Mouse (Mus musculus): Measurements from ENCODE around the gene Rtn4. TPM values are rescaled to one million over a fixed set of nuclear protein-coding genes. Genes with fewer than 3 reads are reported as not detected.

Rtn4 gene
- total RNA-seq, 2 experiments from 2014 or later = 456 to 473 TPM

DNA sequence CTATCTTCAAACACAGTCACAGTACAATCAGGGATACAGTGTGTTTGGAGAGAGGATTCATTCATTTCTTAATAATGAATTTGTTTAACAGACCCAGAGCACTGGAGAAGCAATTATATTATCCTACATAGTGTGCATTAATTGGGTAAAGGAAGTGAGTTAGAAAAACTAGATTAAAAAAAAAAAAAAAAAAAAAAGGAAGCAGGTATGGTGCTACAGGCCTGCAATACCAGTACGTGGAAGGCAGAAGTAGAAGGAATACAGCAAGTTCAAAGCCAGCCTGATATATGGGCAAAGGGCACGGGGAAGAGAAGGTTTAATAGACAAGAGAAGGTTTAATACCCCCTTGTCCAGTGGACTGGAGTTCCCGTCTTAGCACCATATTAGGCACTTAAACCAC lies 86.2 kb downstream of the Rtn4 start:
- no peak for TF ChIP-seq CTCF (conservative IDR thresholded peaks at IDR 0.05)
- Histone ChIP-seq H3K4me3 (no peak overlapping the region), H3K27ac (no peak overlapping the region)
- DNase-seq (ENCODE audit: low spot score in 2 of 2) = no peak

DNA sequence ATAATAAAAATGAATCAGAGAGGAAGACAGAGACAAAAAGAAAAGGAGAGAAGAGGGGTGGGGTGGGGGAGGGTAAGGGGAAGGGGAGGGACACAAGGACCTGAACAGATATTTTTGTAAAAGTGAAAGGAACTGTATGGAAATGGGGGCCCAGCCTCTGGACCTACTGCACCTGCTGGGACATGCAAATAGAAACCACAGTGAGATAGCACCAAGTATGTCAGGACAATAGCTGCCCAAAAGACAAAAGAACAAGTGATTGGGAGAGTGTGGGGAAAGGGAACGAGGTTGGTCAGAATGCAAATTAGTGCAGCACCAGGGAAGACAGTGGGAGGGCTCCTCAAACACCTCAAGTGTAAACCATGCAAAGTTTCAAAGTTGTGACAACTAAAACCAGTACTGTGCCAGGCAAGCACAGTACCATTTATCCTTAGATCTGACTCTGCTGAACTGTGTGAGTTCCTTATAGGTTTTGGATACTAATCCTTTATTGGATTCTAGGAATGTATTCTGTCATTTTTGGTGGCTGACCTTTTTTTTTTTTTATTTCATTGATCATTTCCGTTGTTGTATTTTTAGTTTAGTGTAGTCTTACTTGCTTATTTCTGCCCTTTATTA lies 86.8 kb downstream of the Rtn4 start:
- no peak for DNase-seq (ENCODE audit: low spot score in 2 of 2)
- TF ChIP-seq CTCF (conservative IDR thresholded peaks at IDR 0.05) = no peak
- no peak overlapping the region for H3K4me3 ChIP-seq
- 0 out of 2 replicates have a peak overlapping the region, but pooled peaks have one; percentile 3 for H3K27ac ChIP-seq

DNA sequence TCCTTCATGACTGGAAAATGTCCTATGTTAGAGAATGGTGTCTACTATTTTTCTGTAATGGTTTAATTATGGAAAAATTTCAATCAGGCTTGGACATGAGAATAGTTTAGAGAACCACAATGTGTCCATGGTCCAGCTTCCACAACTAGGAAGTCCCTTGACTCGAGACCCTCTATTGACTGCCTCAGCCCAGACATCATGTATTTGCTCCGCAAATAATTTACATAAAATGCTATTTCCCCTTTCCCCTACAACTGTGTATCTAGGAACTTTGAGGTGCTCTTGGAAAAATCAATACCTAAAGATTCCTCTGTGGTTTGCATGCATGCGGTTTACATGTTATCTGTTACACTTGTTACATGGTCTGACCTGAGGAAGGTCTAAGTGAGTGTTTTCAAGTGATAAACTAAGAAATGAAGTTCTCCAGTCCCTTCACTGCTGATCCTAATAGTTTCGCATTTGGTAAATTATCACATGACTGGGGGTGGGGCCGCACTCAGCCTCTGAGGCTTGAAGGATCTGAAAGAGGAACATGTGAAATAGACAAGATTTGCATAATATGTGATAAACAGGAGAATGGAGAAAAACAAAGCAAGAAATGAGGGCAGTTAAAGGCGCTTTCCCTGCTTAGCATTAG lies 94.0 kb downstream of the Rtn4 start:
- H3K27ac ChIP-seq = peak overlapping the region; percentile 98
- no peak for DNase-seq (ENCODE audit: low spot score in 2 of 2)
- TF ChIP-seq CTCF (conservative IDR thresholded peaks at IDR 0.05) = no peak
- H3K4me3 ChIP-seq = no peak overlapping the region

DNA sequence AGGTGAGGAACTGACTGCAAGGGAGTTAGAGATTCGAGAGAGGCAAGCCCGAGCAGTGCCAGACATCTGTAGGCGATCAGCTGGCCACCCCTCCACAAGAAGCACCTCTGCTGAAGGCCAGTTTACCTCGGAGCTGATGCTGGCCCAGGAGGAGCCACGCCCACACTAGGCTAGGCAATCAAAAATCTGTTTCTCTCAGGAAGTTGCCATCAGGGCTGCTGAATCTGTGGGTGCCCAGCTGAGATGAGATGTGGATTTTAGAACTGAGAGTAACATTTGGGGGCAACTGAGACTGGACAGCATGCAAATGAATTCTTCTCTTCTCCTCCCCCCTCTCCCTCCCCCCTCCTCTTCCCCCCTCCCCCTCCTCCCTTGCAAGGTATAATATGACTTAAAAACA lies 94.7 kb downstream of the Rtn4 start:
- DNase-seq (ENCODE audit: low spot score in 2 of 2) = no peak
- H3K4me3 ChIP-seq = no peak overlapping the region
- no peak for TF ChIP-seq CTCF (conservative IDR thresholded peaks at IDR 0.05)
- H3K27ac ChIP-seq = peak overlapping the region; percentile 98

DNA sequence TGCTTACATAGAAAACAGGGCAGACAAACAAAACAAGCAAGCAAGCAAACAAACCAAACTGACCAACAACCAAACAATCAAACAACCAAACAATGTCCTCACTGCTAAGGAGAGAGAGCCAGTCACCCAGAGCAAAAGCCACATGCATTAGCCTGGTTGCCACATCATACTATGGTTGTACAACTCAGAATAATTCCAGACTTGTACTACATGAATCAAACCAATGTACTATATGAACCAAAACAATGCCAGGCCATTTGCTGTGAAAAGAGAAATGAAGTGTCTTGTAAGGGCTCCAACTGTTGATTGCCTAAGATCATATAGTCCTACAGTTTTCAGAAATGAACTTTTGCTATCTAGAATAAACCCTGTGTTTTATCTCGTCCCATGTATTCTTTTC lies 95.8 kb downstream of the Rtn4 start:
- Histone ChIP-seq H3K27ac (peak overlapping the region; percentile 98), H3K4me3 (no peak overlapping the region)
- TF ChIP-seq CTCF (conservative IDR thresholded peaks at IDR 0.05) = no peak
- no peak for DNase-seq (ENCODE audit: low spot score in 2 of 2)

DNA sequence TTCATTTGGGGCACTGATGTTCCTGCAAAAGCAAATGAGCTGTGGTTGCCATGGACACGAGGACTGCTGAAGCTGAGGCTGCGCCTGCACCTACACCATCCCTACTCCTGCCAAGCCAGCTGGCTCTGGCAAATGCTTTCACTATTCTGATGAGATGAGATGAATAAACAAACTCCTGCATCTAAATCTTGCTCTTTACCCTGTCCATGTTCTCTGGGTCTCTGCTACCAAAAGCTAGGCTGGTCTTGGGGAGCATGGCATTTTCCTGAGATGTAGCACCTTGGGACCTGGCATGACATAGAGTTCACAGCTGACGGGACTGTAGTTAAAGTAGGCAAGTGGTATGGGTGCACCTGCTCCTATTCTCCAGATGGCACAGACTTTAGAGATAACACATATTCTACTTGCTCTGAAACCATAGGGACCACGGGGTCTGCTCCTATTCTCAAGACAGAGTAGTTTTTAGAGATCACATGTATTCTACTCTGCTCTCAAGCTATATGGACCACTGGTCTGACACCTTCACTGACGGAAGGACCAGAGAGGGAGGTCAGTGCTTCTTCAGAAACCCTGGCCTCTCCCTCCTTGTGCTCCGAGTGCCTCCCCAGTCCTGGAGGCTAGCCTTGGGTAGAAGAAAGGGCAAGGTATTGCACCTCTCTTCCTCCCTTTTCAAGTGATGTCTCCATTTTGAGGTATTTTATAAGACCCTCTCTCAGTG lies 96.3 kb downstream of the Rtn4 start:
- Histone ChIP-seq H3K27ac (peak overlapping the region; percentile 98), H3K4me3 (no peak overlapping the region)
- no peak for TF ChIP-seq CTCF (conservative IDR thresholded peaks at IDR 0.05)
- DNase-seq (ENCODE audit: low spot score in 2 of 2) = peak; percentile 86 to 92

DNA sequence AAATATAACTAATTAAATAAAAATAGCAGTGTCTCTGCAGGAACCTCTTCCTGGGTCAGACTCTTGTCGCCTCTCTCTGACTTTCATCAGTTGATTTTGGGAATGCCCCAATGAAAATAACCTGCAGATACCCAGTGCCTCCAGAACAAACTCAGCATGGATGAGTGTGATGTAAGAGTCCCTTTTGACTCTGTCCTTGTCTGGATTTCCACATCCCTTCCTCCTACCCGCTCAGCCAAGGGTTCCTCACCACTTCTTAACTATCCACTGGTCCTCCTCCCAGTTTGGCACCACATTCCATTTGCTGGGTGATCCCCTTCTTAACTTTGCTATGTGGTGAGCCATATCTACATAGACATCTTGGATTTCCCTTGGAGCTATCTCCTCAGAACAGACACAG lies 98.0 kb downstream of the Rtn4 start:
- Histone ChIP-seq H3K27ac (peak overlapping the region; percentile 98), H3K4me3 (no peak overlapping the region)
- DNase-seq (ENCODE audit: low spot score in 2 of 2) = no peak
- no peak for TF ChIP-seq CTCF (conservative IDR thresholded peaks at IDR 0.05)

Other genes starting within 250 kb of the Rtn4 start
- gene Prorsd1, start 177.9 kb upstream of the Rtn4 start, total RNA-seq (2021) = 1 to 10 TPM; 4.1 to 6.8 TPM
- 10 to 100 TPM; 37.1 to 38.9 TPM for gene Mtif2, start 166.5 kb upstream of the Rtn4 start, total RNA-seq (2021)
- gene Clhc1, start 145.0 kb upstream of the Rtn4 start, total RNA-seq (2021) = under 1 TPM in 1 of 2 experiments, not detected in 1; 0.38 TPM
- 100 to 1,000 TPM; 459 to 490 TPM for gene Rps27a, start 144.8 kb upstream of the Rtn4 start, total RNA-seq (2021)
- gene 4931440F15Rik, start 132.7 kb downstream of the Rtn4 start, total RNA-seq (2021) = 1 to 10 TPM; 2.4 to 3.1 TPM

Measured in layer of hippocampus, adult 2 months (tissue).